Mouse (Mus musculus) megakaryocyte, embryonic 14.5 days (primary cell): ENCODE results near the gene Epo.

Experiments used
- FLI1 ChIP-seq: IDR thresholded peaks from 2 replicates; pipeline ENCODE4 v1.6.1; 2012; ENCODE audit warnings: low read length, inconsistent platforms, mixed read lengths
- GATA1 ChIP-seq: IDR thresholded peaks from 3 replicates; pipeline ENCODE4 v1.6.1; 2012; ENCODE audit warnings: mixed read lengths, low read length, inconsistent platforms, borderline replicate concordance

DNA sequence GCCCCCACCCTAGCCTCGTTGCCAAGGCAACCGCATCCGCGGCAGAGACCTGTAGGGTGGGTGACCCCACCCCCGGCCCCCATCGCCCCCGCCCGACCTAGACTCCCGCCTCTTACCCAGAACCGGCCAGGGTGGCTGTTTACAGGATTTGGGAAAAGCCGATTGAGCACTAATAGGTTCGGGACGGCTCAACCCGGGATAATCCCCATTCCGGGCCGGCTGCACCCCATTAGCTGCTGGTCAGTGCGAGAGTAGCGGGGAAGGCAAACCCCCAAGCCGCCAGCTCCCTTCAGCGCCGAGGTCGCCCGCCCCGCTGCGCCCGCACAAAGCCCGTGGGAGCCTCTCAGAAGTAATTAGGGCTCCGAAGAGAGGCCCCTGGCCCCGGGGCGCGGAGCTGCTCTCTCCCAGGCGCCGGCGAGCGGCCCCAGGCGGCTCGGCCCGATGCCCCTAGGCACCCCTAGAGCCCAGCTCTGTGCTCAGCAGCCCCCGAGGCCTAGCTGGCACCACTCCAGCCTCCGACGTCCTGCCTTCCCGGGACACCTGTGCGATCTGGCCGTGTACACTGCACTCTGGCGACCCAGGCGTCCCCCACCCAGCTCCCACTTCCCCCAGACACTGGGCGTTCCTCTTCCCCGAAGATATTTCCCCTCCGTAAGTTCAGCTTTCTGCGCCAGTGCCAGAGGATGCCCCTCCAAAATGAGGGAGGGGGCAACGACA lies 1.5 kb downstream of the Epo start:
- TF ChIP-seq GATA1 (no peak), FLI1 (no peak)
